Mouse (Mus musculus) midbrain, embryonic 13.5 days (tissue): ENCODE results near the gene Eef2. TPM values are rescaled to one million over a fixed set of nuclear protein-coding genes. Genes with fewer than 3 reads are reported as not detected.

Experiments used
- ATAC-seq: fragments of 200-750 bp; cut with Nextera tagmentation; 2 replicates; pipeline ENCODE4 v1.8.0; 2017; ENCODE audit warnings: mild to moderate bottlenecking, moderate TSS enrichment, moderate library complexity
- H3K27ac ChIP-seq: fragments of 300-500 bp; sonication (generic); 2 replicates; pipeline ENCODE4 v1.5.1; 2015; ENCODE audit warnings: inconsistent platforms, mild to moderate bottlenecking, moderate library complexity
- H3K27me3 ChIP-seq: fragments of 300-500 bp; sonication (generic); 2 replicates; pipeline ENCODE4 v1.6.1; 2015; ENCODE audit warnings: mild to moderate bottlenecking, inconsistent platforms
- H3K36me3 ChIP-seq: fragments of 300-500 bp; sonication (generic); 2 replicates; pipeline ENCODE4 v1.6.1; 2015; ENCODE audit warnings: mild to moderate bottlenecking, inconsistent platforms
- H3K4me1 ChIP-seq: fragments of 300-500 bp; sonication (generic); replicated peaks from 2 replicates; pipeline ENCODE4 v1.6.1; 2015; ENCODE audit warnings: inconsistent platforms
- H3K4me2 ChIP-seq: fragments of 300-500 bp; sonication (generic); replicated peaks from 2 replicates; pipeline ENCODE4 v1.6.1; 2015; ENCODE audit warnings: moderate library complexity, mild to moderate bottlenecking, inconsistent platforms
- H3K4me3 ChIP-seq: fragments of 300-500 bp; sonication (generic); replicated peaks from 2 replicates; pipeline ENCODE4 v1.5.1; 2015; ENCODE audit warnings: mild to moderate bottlenecking, inconsistent platforms
- H3K9ac ChIP-seq: fragments of 300-500 bp; sonication (generic); replicated peaks from 2 replicates; pipeline ENCODE4 v1.6.1; 2015; ENCODE audit warnings: mild to moderate bottlenecking, inconsistent platforms
- H3K9me3 ChIP-seq: fragments of 300-500 bp; sonication (generic); 2 replicates; pipeline ENCODE4 v1.6.1; 2016; ENCODE audit warnings: mild to moderate bottlenecking, inconsistent platforms
- WGBS: fragments of 180-500 bp; shearing (Covaris S2); methylation state at CpG from one replicate; pipeline ENCODE4 v1.1.7; 2015; 5-methylcytosine and 5-hydroxymethylcytosine counted together
- polyA plus RNA-seq: library from polyadenylated mRNA; unstranded; fragments of >200 nt; fragmentation: Nextera tagmentation; extraction: Ambion mirVana; gene quantifications from 2 replicates; pipeline ENCODE4 v1.2.1, GENCODE M21; 2015

Eef2 gene
- 565 and 579 TPM in 2 replicates for polyA plus RNA-seq

- Histone ChIP-seq H3K27me3 (no peaks in the 10 kb centered on the region), H3K9ac (peak within 1 kb of the TSS; percentile 99), H3K36me3 (peaks cover 44% of the 10 kb centered on the region), H3K4me2 (peak within 1 kb of the TSS; percentile 95), H3K4me3 (peak within 1 kb of the TSS; percentile 100), H3K27ac (peak within 1 kb of the TSS; percentile 96), H3K4me1 (peaks cover 61% of the 10 kb centered on the region), H3K9me3 (no peaks in the 10 kb centered on the region)
- peak; percentile 74 for ATAC-seq
- WGBS = under 1% methylated on average over 77 of the region's 77 CpGs
Observed at GRCm38 (mm10) chr10:81176466-81177271, at the start of gene Eef2. Gene Eef2 (plus strand): TSS chr10:81176631.

GRCm38 (mm10) chr10:81134181-81134587 is 42.2 kb upstream of the Eef2 start:
- H3K27me3 ChIP-seq = peaks cover 52% of the 10 kb centered on the region
- no peak overlapping the region for H3K9ac ChIP-seq
- peaks cover 30% of the 10 kb centered on the region for H3K4me1 ChIP-seq
- H3K4me3 ChIP-seq = no peak overlapping the region
- 3% methylated on average over 16 of the region's 16 CpGs for WGBS
- no peaks in the 10 kb centered on the region for H3K36me3 ChIP-seq
- no peaks in the 10 kb centered on the region for H3K9me3 ChIP-seq
- H3K27ac ChIP-seq = no peak overlapping the region
- H3K4me2 ChIP-seq = no peak overlapping the region
- ATAC-seq = no peak

GRCm38 (mm10) chr10:81134966-81135681 is 41.3 kb upstream of the Eef2 start, which contains the start of gene Zbtb7a:
Gene Zbtb7a (plus strand): TSS chr10:81135220.
- 3% methylated on average over 40 of the region's 41 CpGs for WGBS
- H3K9ac ChIP-seq = peak within 1 kb of the TSS; percentile 86
- no peaks in the 10 kb centered on the region for H3K9me3 ChIP-seq
- H3K36me3 ChIP-seq = no peaks in the 10 kb centered on the region
- peaks cover 42% of the 10 kb centered on the region for H3K27me3 ChIP-seq
- ATAC-seq = no peak
- peak within 1 kb of the TSS; percentile 92 for H3K4me2 ChIP-seq
- peak within 1 kb of the TSS; percentile 67 for H3K4me3 ChIP-seq
- H3K4me1 ChIP-seq = peaks cover 33% of the 10 kb centered on the region
- peak within 1 kb of the TSS; percentile 97 for H3K27ac ChIP-seq

- no peaks in the 10 kb centered on the region for H3K9me3 ChIP-seq
- H3K36me3 ChIP-seq = no peaks in the 10 kb centered on the region
- peak overlapping the region; percentile 86 for H3K9ac ChIP-seq
- H3K27ac ChIP-seq = peak overlapping the region; percentile 97
- H3K4me2 ChIP-seq = peak overlapping the region; percentile 92
- H3K27me3 ChIP-seq = peaks cover 38% of the 10 kb centered on the region
- ATAC-seq = peak; percentile 31
- H3K4me3 ChIP-seq = peak overlapping the region; percentile 67
- H3K4me1 ChIP-seq = peaks cover 43% of the 10 kb centered on the region
- under 1% methylated on average over 79 of the region's 86 CpGs for WGBS
Observed at GRCm38 (mm10) chr10:81135831-81136705, 40.4 kb upstream of the Eef2 start.

GRCm38 (mm10) chr10:81136706-81137231 is 39.7 kb upstream of the Eef2 start:
- H3K4me1 ChIP-seq = peaks cover 50% of the 10 kb centered on the region
- under 1% methylated on average over 37 of the region's 50 CpGs for WGBS

GRCm38 (mm10) chr10:81137252-81138130 is 38.9 kb upstream of the Eef2 start:
- Histone ChIP-seq H3K36me3 (no peaks in the 10 kb centered on the region), H3K9me3 (no peaks in the 10 kb centered on the region), H3K27ac (peak overlapping the region; percentile 87), H3K9ac (peak overlapping the region; percentile 94), H3K4me1 (peaks cover 56% of the 10 kb centered on the region), H3K4me2 (peak overlapping the region; percentile 95), H3K27me3 (peaks cover 34% of the 10 kb centered on the region), H3K4me3 (peak overlapping the region; percentile 67)
- peak; percentile 90 for ATAC-seq
- under 1% methylated on average over 68 of the region's 89 CpGs for WGBS

More at GRCm38 (mm10) chr10:81136706-81137231, 39.7 kb upstream of the Eef2 start:
- no peaks in the 10 kb centered on the region for H3K36me3 ChIP-seq
- H3K4me3 ChIP-seq = peak overlapping the region; percentile 67
- H3K9me3 ChIP-seq = no peaks in the 10 kb centered on the region
- peak overlapping the region; percentile 97 for H3K27ac ChIP-seq
- peak overlapping the region; percentile 86 for H3K9ac ChIP-seq
- ATAC-seq = peak; percentile 47
- peaks cover 38% of the 10 kb centered on the region for H3K27me3 ChIP-seq
- H3K4me2 ChIP-seq = peak overlapping the region; percentile 92

GRCm38 (mm10) chr10:81138131-81138782 is 38.2 kb upstream of the Eef2 start:
- peaks cover 61% of the 10 kb centered on the region for H3K4me1 ChIP-seq
- H3K4me2 ChIP-seq = peak overlapping the region; percentile 95
- H3K9ac ChIP-seq = peak overlapping the region; percentile 94
- ATAC-seq = no peak
- 0% methylated on average over 18 of the region's 24 CpGs for WGBS
- peak overlapping the region; percentile 67 for H3K4me3 ChIP-seq
- H3K27ac ChIP-seq = peak overlapping the region; percentile 87
- peaks cover under 1% of the 10 kb centered on the region; the same call in 1 of the 2 replicates for H3K36me3 ChIP-seq
- no peaks in the 10 kb centered on the region for H3K9me3 ChIP-seq
- H3K27me3 ChIP-seq = peaks cover 27% of the 10 kb centered on the region

- H3K9ac ChIP-seq = peak overlapping the region; percentile 94
- peaks cover 20% of the 10 kb centered on the region for H3K27me3 ChIP-seq
- H3K4me3 ChIP-seq = peak overlapping the region; percentile 67
- H3K4me1 ChIP-seq = peaks cover 61% of the 10 kb centered on the region
- no peak for ATAC-seq
- WGBS = 61% methylated on average over 11 of the region's 11 CpGs
- peaks cover 7% of the 10 kb centered on the region for H3K36me3 ChIP-seq
- H3K4me2 ChIP-seq = peak overlapping the region; percentile 95
- no peaks in the 10 kb centered on the region for H3K9me3 ChIP-seq
- H3K27ac ChIP-seq = peak overlapping the region; percentile 87
Observed at GRCm38 (mm10) chr10:81138821-81139528, 37.5 kb upstream of the Eef2 start.

GRCm38 (mm10) chr10:81139529-81139846 is 36.9 kb upstream of the Eef2 start:
- no peaks in the 10 kb centered on the region for H3K9me3 ChIP-seq
- peaks cover 61% of the 10 kb centered on the region for H3K4me1 ChIP-seq
- WGBS = 75% methylated on average over 4 of the region's 4 CpGs

GRCm38 (mm10) chr10:81140005-81140404 is 36.4 kb upstream of the Eef2 start:
- peak overlapping the region; percentile 94; the same call in 1 of the 2 replicates for H3K9ac ChIP-seq
- peaks cover 61% of the 10 kb centered on the region for H3K4me1 ChIP-seq
- H3K9me3 ChIP-seq = no peaks in the 10 kb centered on the region
- peak overlapping the region; percentile 67 for H3K4me3 ChIP-seq
- 58% methylated on average over 8 of the region's 8 CpGs for WGBS
- no peak for ATAC-seq
- H3K27ac ChIP-seq = peak overlapping the region; percentile 30; the same call in 1 of the 2 replicates
- H3K27me3 ChIP-seq = peaks cover 10% of the 10 kb centered on the region
- H3K36me3 ChIP-seq = peaks cover 18% of the 10 kb centered on the region
- peak overlapping the region; percentile 95 for H3K4me2 ChIP-seq

More at GRCm38 (mm10) chr10:81139529-81139846, 36.9 kb upstream of the Eef2 start:
- Histone ChIP-seq H3K4me3 (peak overlapping the region; percentile 67), H3K27me3 (peaks cover 15% of the 10 kb centered on the region), H3K27ac (peak overlapping the region; percentile 30; the same call in 1 of the 2 replicates), H3K9ac (peak overlapping the region; percentile 94; the same call in 1 of the 2 replicates), H3K36me3 (peaks cover 13% of the 10 kb centered on the region), H3K4me2 (peak overlapping the region; percentile 95)
- no peak for ATAC-seq
